Mouse (Mus musculus): Measurements from ENCODE around the gene Tfap2a. TPM values are rescaled to one million over a fixed set of nuclear protein-coding genes. Genes with fewer than 3 reads are reported as not detected.

The Tfap2a gene
- 3.9 and 7.3 TPM in 2 replicates for polyA plus RNA-seq (2011; ENCODE audit: insufficient read length, low read depth, missing spikeins)

- H3K4me1 ChIP-seq (ENCODE audit: control insufficient read depth, insufficient read depth, low read length), result no peaks in the 10 kb centered on the region
- no peak within 1 kb of the TSS for H3K4me3 ChIP-seq (ENCODE audit: insufficient read depth, low read length)
- no peak for TF ChIP-seq CTCF (IDR thresholded peaks at IDR 0.05; ENCODE audit: borderline replicate concordance, insufficient read depth, low read length)
- TF ChIP-seq POLR2A (IDR thresholded peaks at IDR 0.05; ENCODE audit: low read depth, low read length), result no peak
- no peak within 1 kb of the TSS for H3K27ac ChIP-seq (ENCODE audit: insufficient read depth, low read length)
Observed at GRCm38 (mm10) chr13:40738196-40738880, at the start of gene Tfap2a. Gene Tfap2a, minus strand, starts transcription at chr13:40738376.

- no peaks in the 10 kb centered on the region for H3K4me1 ChIP-seq (ENCODE audit: control insufficient read depth, insufficient read depth, low read length)
- H3K4me3 ChIP-seq (ENCODE audit: insufficient read depth, low read length), result no peak overlapping the region
- no peak overlapping the region for H3K27ac ChIP-seq (ENCODE audit: insufficient read depth, low read length)
- TF ChIP-seq POLR2A (IDR thresholded peaks at IDR 0.05; ENCODE audit: low read depth, low read length), result no peak
- TF ChIP-seq CTCF (IDR thresholded peaks at IDR 0.05; ENCODE audit: borderline replicate concordance, insufficient read depth, low read length), result peak; percentile 44; the same call in 1 of the 2 replicates
Observed at GRCm38 (mm10) chr13:40784202-40784771, 46.1 kb upstream of the Tfap2a start.

- no peaks in the 10 kb centered on the region for H3K4me1 ChIP-seq (ENCODE audit: control insufficient read depth, insufficient read depth, low read length)
- no peak overlapping the region for H3K4me3 ChIP-seq (ENCODE audit: insufficient read depth, low read length)
- no peak overlapping the region for H3K27ac ChIP-seq (ENCODE audit: insufficient read depth, low read length)
- TF ChIP-seq POLR2A (IDR thresholded peaks at IDR 0.05; ENCODE audit: low read depth, low read length), result no peak
- no peak for TF ChIP-seq CTCF (IDR thresholded peaks at IDR 0.05; ENCODE audit: borderline replicate concordance, insufficient read depth, low read length)
Observed at GRCm38 (mm10) chr13:40757995-40758394, 19.8 kb upstream of the Tfap2a start.

- TF ChIP-seq CTCF (IDR thresholded peaks at IDR 0.05; ENCODE audit: borderline replicate concordance, insufficient read depth, low read length), result no peak
- no peak for TF ChIP-seq POLR2A (IDR thresholded peaks at IDR 0.05; ENCODE audit: low read depth, low read length)
- no peak overlapping the region for H3K4me3 ChIP-seq (ENCODE audit: insufficient read depth, low read length)
- no peaks in the 10 kb centered on the region for H3K4me1 ChIP-seq (ENCODE audit: control insufficient read depth, insufficient read depth, low read length)
- no peak overlapping the region for H3K27ac ChIP-seq (ENCODE audit: insufficient read depth, low read length)
Observed at GRCm38 (mm10) chr13:40756356-40756755, 18.2 kb upstream of the Tfap2a start.

GRCm38 (mm10) chr13:40754091-40754490 lies 15.9 kb upstream of the Tfap2a start:
- H3K4me1 ChIP-seq (ENCODE audit: control insufficient read depth, insufficient read depth, low read length), result no peaks in the 10 kb centered on the region
- H3K27ac ChIP-seq (ENCODE audit: insufficient read depth, low read length), result no peak overlapping the region
- H3K4me3 ChIP-seq (ENCODE audit: insufficient read depth, low read length), result no peak overlapping the region
- TF ChIP-seq POLR2A (IDR thresholded peaks at IDR 0.05; ENCODE audit: low read depth, low read length) (no peak), CTCF (IDR thresholded peaks at IDR 0.05; ENCODE audit: borderline replicate concordance, insufficient read depth, low read length) (no peak)

- no peak for TF ChIP-seq CTCF (IDR thresholded peaks at IDR 0.05; ENCODE audit: borderline replicate concordance, insufficient read depth, low read length)
- no peak for TF ChIP-seq POLR2A (IDR thresholded peaks at IDR 0.05; ENCODE audit: low read depth, low read length)
- Histone ChIP-seq H3K4me1 (ENCODE audit: control insufficient read depth, insufficient read depth, low read length) (no peaks in the 10 kb centered on the region), H3K4me3 (ENCODE audit: insufficient read depth, low read length) (no peak overlapping the region), H3K27ac (ENCODE audit: insufficient read depth, low read length) (no peak overlapping the region)
Observed at GRCm38 (mm10) chr13:40751889-40752288, 13.7 kb upstream of the Tfap2a start.

- Histone ChIP-seq H3K4me1 (ENCODE audit: control insufficient read depth, insufficient read depth, low read length) (no peaks in the 10 kb centered on the region), H3K27ac (ENCODE audit: insufficient read depth, low read length) (no peak overlapping the region), H3K4me3 (ENCODE audit: insufficient read depth, low read length) (no peak overlapping the region)
- no peak for TF ChIP-seq POLR2A (IDR thresholded peaks at IDR 0.05; ENCODE audit: low read depth, low read length)
- no peak for TF ChIP-seq CTCF (IDR thresholded peaks at IDR 0.05; ENCODE audit: borderline replicate concordance, insufficient read depth, low read length)
Observed at GRCm38 (mm10) chr13:40749603-40749905, 11.4 kb upstream of the Tfap2a start.

- Histone ChIP-seq H3K4me1 (ENCODE audit: control insufficient read depth, insufficient read depth, low read length) (no peaks in the 10 kb centered on the region), H3K27ac (ENCODE audit: insufficient read depth, low read length) (no peak overlapping the region), H3K4me3 (ENCODE audit: insufficient read depth, low read length) (no peak overlapping the region)
- TF ChIP-seq CTCF (IDR thresholded peaks at IDR 0.05; ENCODE audit: borderline replicate concordance, insufficient read depth, low read length) (no peak), POLR2A (IDR thresholded peaks at IDR 0.05; ENCODE audit: low read depth, low read length) (no peak)
Observed at GRCm38 (mm10) chr13:40748785-40749602, 10.8 kb upstream of the Tfap2a start.

GRCm38 (mm10) chr13:40744111-40744805 lies 6.1 kb upstream of the Tfap2a start:
- Histone ChIP-seq H3K27ac (ENCODE audit: insufficient read depth, low read length) (no peak overlapping the region), H3K4me1 (ENCODE audit: control insufficient read depth, insufficient read depth, low read length) (no peaks in the 10 kb centered on the region), H3K4me3 (ENCODE audit: insufficient read depth, low read length) (no peak overlapping the region)
- no peak for TF ChIP-seq CTCF (IDR thresholded peaks at IDR 0.05; ENCODE audit: borderline replicate concordance, insufficient read depth, low read length)
- no peak for TF ChIP-seq POLR2A (IDR thresholded peaks at IDR 0.05; ENCODE audit: low read depth, low read length)

Data from embryonic fibroblast, embryonic 13.5 days (primary cell).